Mouse (Mus musculus) testis, adult 2 months (tissue): ENCODE data around the gene Atp2b2.

Experiments used
- CTCF ChIP-seq: fragments of 200-500 bp; IDR thresholded peaks from 2 replicates; pipeline ENCODE4 v1.5.1; 2012; ENCODE audit warnings: low read depth, mild to moderate bottlenecking, inconsistent platforms, low read length, moderate library complexity; ENCODE audit not compliant: control insufficient read depth, insufficient read depth, insufficient replicate concordance
- POLR2A ChIP-seq: fragments of 200-500 bp; IDR thresholded peaks from 2 replicates; pipeline ENCODE4 v1.6.1; 2012; ENCODE audit warnings: low read depth, mild to moderate bottlenecking, inconsistent platforms, low read length, moderate library complexity; ENCODE audit not compliant: control insufficient read depth

DNA sequence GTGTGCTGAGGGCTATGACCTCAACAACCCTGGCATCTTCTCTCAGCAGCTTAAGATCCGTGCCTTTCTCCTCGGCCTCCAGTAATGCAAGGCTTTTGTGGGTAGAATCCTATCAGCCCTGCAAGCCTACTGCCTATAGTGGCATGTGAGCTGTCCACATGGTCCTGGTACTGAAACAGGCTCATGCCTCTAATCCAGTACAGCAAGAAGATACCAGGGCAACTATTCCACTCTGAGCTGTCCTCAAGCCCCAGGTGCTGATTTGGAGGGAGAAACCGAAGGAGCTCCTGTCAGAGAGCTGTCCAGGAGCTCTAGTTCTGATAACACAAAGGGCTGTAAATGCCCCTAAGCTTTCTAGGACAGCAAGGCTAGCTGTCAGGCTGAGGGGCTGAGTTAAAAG lies 190.1 kb downstream of the Atp2b2 start:
- no peak for TF ChIP-seq CTCF
- TF ChIP-seq POLR2A = no peak
